Mouse (Mus musculus): ENCODE measurements around the gene Ccdc30.
"Not testable (repeated sequence)": the region's sequence is repeated elsewhere in the genome, so short reads cannot be mapped to it uniquely, and the experiment has no call there.

DNA sequence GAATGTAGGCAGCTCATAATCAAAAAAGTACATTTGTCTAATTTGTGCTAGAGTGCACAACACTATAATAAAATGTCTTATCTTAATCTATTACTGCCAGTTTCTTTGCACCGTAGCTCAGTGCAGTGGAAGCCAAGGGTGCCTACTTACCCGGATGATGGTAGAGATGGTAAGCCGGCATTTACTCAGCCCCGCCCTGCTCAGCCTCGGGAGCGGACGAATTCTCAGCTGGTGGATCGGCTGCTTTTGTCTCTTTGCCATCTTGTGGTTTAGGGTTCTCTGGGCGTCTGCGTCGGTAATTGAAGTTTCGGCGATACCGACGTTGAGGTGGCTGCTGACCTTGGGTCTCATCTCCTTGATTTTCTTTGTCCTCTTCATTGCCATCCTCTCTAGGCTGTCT, 136.5 kb downstream of the Ccdc30 start:
- TF ChIP-seq CTCF (IDR thresholded peaks at IDR 0.05; ENCODE audit: low read depth, low read length); GATA1 (IDR thresholded peaks at IDR 0.05; ENCODE audit: borderline replicate concordance, low read length); POLR2AphosphoS5 (IDR thresholded peaks at IDR 0.05; ENCODE audit: insufficient replicate concordance, low read depth, low read length); TAL1 (conservative IDR thresholded peaks at IDR 0.05; ENCODE audit: low read depth, low read length); GATA2 (IDR thresholded peaks at IDR 0.05; ENCODE audit: borderline replicate concordance, low read depth, low read length): not testable (repeated sequence)
